Mouse (Mus musculus) intestine, embryonic 15.5 days (tissue): ENCODE measurements at regions not wholly inside any gene's neighbourhood (a gene's known extent, or its start where the extent isn't known, plus 50 kb on each side); places are given as distances from the start of the nearest gene placed in this dataset.
"Not testable (repeated sequence)": the region's sequence is repeated elsewhere in the genome, so short reads cannot be mapped to it uniquely, and the experiment has no call there.

Source experiments
- ATAC-seq: fragments of 200-750 bp; cut with Nextera tagmentation; 2 replicates; pipeline ENCODE4 v1.8.0; 2017; ENCODE audit warnings: moderate TSS enrichment, moderate library complexity
- H3K27ac ChIP-seq: fragments of 300-500 bp; sonication (generic); 2 replicates; pipeline ENCODE4 v1.5.1; 2015; ENCODE audit warnings: mild to moderate bottlenecking, inconsistent platforms
- H3K27me3 ChIP-seq: fragments of 300-500 bp; sonication (generic); replicated peaks from 2 replicates; pipeline ENCODE4 v1.6.1; 2015; ENCODE audit warnings: inconsistent platforms
- H3K36me3 ChIP-seq: fragments of 300-500 bp; sonication (generic); 2 replicates; pipeline ENCODE4 v1.6.1; 2015; ENCODE audit warnings: inconsistent platforms
- H3K4me1 ChIP-seq: fragments of 300-500 bp; sonication (generic); replicated peaks from 2 replicates; pipeline ENCODE4 v1.6.1; 2015; ENCODE audit warnings: inconsistent platforms
- H3K4me2 ChIP-seq: fragments of 300-500 bp; sonication (generic); replicated peaks from 2 replicates; pipeline ENCODE4 v1.6.1; 2015; ENCODE audit warnings: mild to moderate bottlenecking, inconsistent platforms
- H3K4me3 ChIP-seq: fragments of 300-500 bp; sonication (generic); replicated peaks from 2 replicates; pipeline ENCODE4 v1.5.1; 2015; ENCODE audit warnings: inconsistent platforms
- H3K9ac ChIP-seq: fragments of 300-500 bp; sonication (generic); 2 replicates; pipeline ENCODE4 v1.6.1; 2015; ENCODE audit warnings: inconsistent platforms
- H3K9me3 ChIP-seq: fragments of 300-500 bp; sonication (generic); 2 replicates; pipeline ENCODE4 v1.6.1; 2016; ENCODE audit warnings: inconsistent platforms
- WGBS: fragments of 180-500 bp; shearing (Covaris S2); methylation state at CpG from one replicate; pipeline ENCODE4 v1.1.7; 2015; 5-methylcytosine and 5-hydroxymethylcytosine counted together

- no peak overlapping the region for H3K4me3 ChIP-seq
Measured at GRCm38 (mm10) chr16:57929151-57929764, 174.7 kb upstream of the Col8a1 start.

GRCm38 (mm10) chr16:57945404-57945803 lies 190.9 kb upstream of the Col8a1 start:
- Histone ChIP-seq H3K4me2 (no peak overlapping the region), H3K36me3 (no peaks in the 10 kb centered on the region), H3K4me3 (no peak overlapping the region), H3K9ac (no peak overlapping the region), H3K27me3 (no peaks in the 10 kb centered on the region), H3K4me1 (no peaks in the 10 kb centered on the region), H3K9me3 (no peaks in the 10 kb centered on the region), H3K27ac (no peak overlapping the region)
- no peak for ATAC-seq
- 56% methylated on average over 6 of the region's 6 CpGs for WGBS

More at GRCm38 (mm10) chr16:57929151-57929764, 174.7 kb upstream of the Col8a1 start:
- no peak for ATAC-seq
- H3K9ac ChIP-seq = no peak overlapping the region
- no peaks in the 10 kb centered on the region for H3K9me3 ChIP-seq
- no peaks in the 10 kb centered on the region for H3K27me3 ChIP-seq
- no peak overlapping the region for H3K4me2 ChIP-seq
- no peak overlapping the region for H3K27ac ChIP-seq
- no peaks in the 10 kb centered on the region for H3K4me1 ChIP-seq
- 76% methylated on average over 12 of the region's 12 CpGs for WGBS
- H3K36me3 ChIP-seq = no peaks in the 10 kb centered on the region

- Histone ChIP-seq H3K9ac (no peak overlapping the region), H3K9me3 (no peaks in the 10 kb centered on the region), H3K4me1 (no peaks in the 10 kb centered on the region), H3K36me3 (no peaks in the 10 kb centered on the region), H3K4me2 (no peak overlapping the region), H3K27me3 (no peaks in the 10 kb centered on the region), H3K4me3 (no peak overlapping the region), H3K27ac (no peak overlapping the region)
- no peak for ATAC-seq
- WGBS = 51% methylated on average over 3 of the region's 3 CpGs
Measured at GRCm38 (mm10) chr16:57947309-57947708, 192.8 kb upstream of the Col8a1 start.

- no peak overlapping the region for H3K4me2 ChIP-seq
- H3K27ac ChIP-seq = no peak overlapping the region
- H3K9ac ChIP-seq = no peak overlapping the region
- WGBS = 83% methylated on average over 3 of the region's 3 CpGs
- no peaks in the 10 kb centered on the region for H3K27me3 ChIP-seq
- no peak overlapping the region for H3K4me3 ChIP-seq
- no peaks in the 10 kb centered on the region for H3K9me3 ChIP-seq
- no peak for ATAC-seq
- H3K36me3 ChIP-seq = no peaks in the 10 kb centered on the region
- H3K4me1 ChIP-seq = no peaks in the 10 kb centered on the region
Measured at GRCm38 (mm10) chr16:57949680-57950079, 195.1 kb upstream of the Col8a1 start.

- WGBS = 37% methylated on average over 1 of the region's 1 CpGs
- no peaks in the 10 kb centered on the region for H3K27me3 ChIP-seq
- ATAC-seq = no peak
Measured at GRCm38 (mm10) chr16:57970956-57971355, 216.4 kb upstream of the Col8a1 start.

GRCm38 (mm10) chr16:57984111-57984510 lies 229.6 kb upstream of the Col8a1 start:
- Histone ChIP-seq H3K4me2 (no peak overlapping the region), H3K36me3 (no peaks in the 10 kb centered on the region), H3K4me1 (no peaks in the 10 kb centered on the region), H3K27ac (no peak overlapping the region), H3K9me3 (no peaks in the 10 kb centered on the region), H3K4me3 (no peak overlapping the region), H3K9ac (no peak overlapping the region), H3K27me3 (no peaks in the 10 kb centered on the region)
- ATAC-seq = no peak
- 43% methylated on average over 5 of the region's 5 CpGs for WGBS

More at GRCm38 (mm10) chr16:57970956-57971355, 216.4 kb upstream of the Col8a1 start:
- no peaks in the 10 kb centered on the region for H3K36me3 ChIP-seq
- H3K9me3 ChIP-seq = no peaks in the 10 kb centered on the region
- H3K9ac ChIP-seq = no peak overlapping the region
- H3K4me2 ChIP-seq = no peak overlapping the region
- no peaks in the 10 kb centered on the region for H3K4me1 ChIP-seq
- H3K4me3 ChIP-seq = no peak overlapping the region
- H3K27ac ChIP-seq = no peak overlapping the region

- WGBS = 45% methylated on average over 3 of the region's 3 CpGs
- ATAC-seq = no peak
- Histone ChIP-seq H3K27me3 (no peaks in the 10 kb centered on the region), H3K9me3 (no peaks in the 10 kb centered on the region), H3K4me3 (no peak overlapping the region), H3K4me1 (no peaks in the 10 kb centered on the region), H3K36me3 (no peaks in the 10 kb centered on the region), H3K9ac (no peak overlapping the region), H3K4me2 (no peak overlapping the region), H3K27ac (no peak overlapping the region)
Measured at GRCm38 (mm10) chr16:58005740-58006139, 251.2 kb upstream of the Col8a1 start.

GRCm38 (mm10) chr16:58013557-58013956 lies 259.0 kb upstream of the Col8a1 start:
- Histone ChIP-seq H3K4me2 (no peak overlapping the region), H3K27me3 (no peaks in the 10 kb centered on the region), H3K27ac (no peak overlapping the region), H3K9me3 (no peaks in the 10 kb centered on the region), H3K4me1 (no peaks in the 10 kb centered on the region), H3K36me3 (no peaks in the 10 kb centered on the region), H3K9ac (no peak overlapping the region), H3K4me3 (no peak overlapping the region)
- WGBS = 62% methylated on average over 1 of the region's 1 CpGs
- ATAC-seq = no peak

- no peak for ATAC-seq
- Histone ChIP-seq H3K4me2 (no peak overlapping the region), H3K27ac (no peak overlapping the region), H3K27me3 (no peaks in the 10 kb centered on the region), H3K4me3 (no peak overlapping the region), H3K9ac (no peak overlapping the region), H3K36me3 (no peaks in the 10 kb centered on the region), H3K9me3 (no peaks in the 10 kb centered on the region), H3K4me1 (no peaks in the 10 kb centered on the region)
- 54% methylated on average over 2 of the region's 2 CpGs for WGBS
Measured at GRCm38 (mm10) chr16:58027525-58027924, 273.0 kb upstream of the Col8a1 start.

- H3K36me3 ChIP-seq, H3K9ac ChIP-seq, ATAC-seq, H3K27ac ChIP-seq, H3K4me2 ChIP-seq, H3K4me1 ChIP-seq, H3K9me3 ChIP-seq, H3K4me3 ChIP-seq, H3K27me3 ChIP-seq: not testable (repeated sequence)
- WGBS = 81% methylated on average over 1 of the region's 1 CpGs
Measured at GRCm38 (mm10) chr16:58028541-58028940, 274.0 kb upstream of the Col8a1 start.

GRCm38 (mm10) chr16:58029674-58030073 lies 275.1 kb upstream of the Col8a1 start:
- no peak overlapping the region for H3K27ac ChIP-seq
- ATAC-seq = no peak
- H3K36me3 ChIP-seq = no peaks in the 10 kb centered on the region
- H3K9ac ChIP-seq = no peak overlapping the region
- WGBS = 84% methylated on average over 5 of the region's 5 CpGs
- H3K4me3 ChIP-seq = no peak overlapping the region
- H3K9me3 ChIP-seq = no peaks in the 10 kb centered on the region
- H3K27me3 ChIP-seq = no peaks in the 10 kb centered on the region
- H3K4me2 ChIP-seq = no peak overlapping the region
- no peaks in the 10 kb centered on the region for H3K4me1 ChIP-seq

GRCm38 (mm10) chr16:58068654-58069271 lies 314.2 kb upstream of the Col8a1 start:
- Histone ChIP-seq H3K27ac (no peak overlapping the region), H3K4me2 (no peak overlapping the region), H3K4me3 (no peak overlapping the region), H3K27me3 (no peaks in the 10 kb centered on the region), H3K36me3 (no peaks in the 10 kb centered on the region), H3K4me1 (no peaks in the 10 kb centered on the region), H3K9ac (no peak overlapping the region), H3K9me3 (no peaks in the 10 kb centered on the region)
- no peak for ATAC-seq
- 51% methylated on average over 3 of the region's 3 CpGs for WGBS

GRCm38 (mm10) chr16:58072441-58072840 lies 317.9 kb upstream of the Col8a1 start:
- Histone ChIP-seq H3K4me3 (no peak overlapping the region), H3K9ac (no peak overlapping the region), H3K9me3 (no peaks in the 10 kb centered on the region), H3K36me3 (no peaks in the 10 kb centered on the region), H3K27ac (no peak overlapping the region), H3K27me3 (no peaks in the 10 kb centered on the region), H3K4me1 (no peaks in the 10 kb centered on the region), H3K4me2 (no peak overlapping the region)
- WGBS = 70% methylated on average over 3 of the region's 3 CpGs
- no peak for ATAC-seq
